Mouse (Mus musculus) heart, adult 2 months (tissue): ENCODE results near the gene Asic1.

Experiments
- CTCF ChIP-seq: fragments of 200-600 bp; IDR thresholded peaks from 2 replicates; pipeline ENCODE4 v1.8.1; 2022; ENCODE audit warnings: antibody characterized with exemption, mild to moderate bottlenecking, moderate library complexity
- EP300 ChIP-seq: fragments of 200-500 bp; IDR thresholded peaks from 2 replicates; pipeline ENCODE4 v1.6.1; 2011; ENCODE audit warnings: low read depth, low read length, control low read depth; ENCODE audit not compliant: insufficient read depth

DNA sequence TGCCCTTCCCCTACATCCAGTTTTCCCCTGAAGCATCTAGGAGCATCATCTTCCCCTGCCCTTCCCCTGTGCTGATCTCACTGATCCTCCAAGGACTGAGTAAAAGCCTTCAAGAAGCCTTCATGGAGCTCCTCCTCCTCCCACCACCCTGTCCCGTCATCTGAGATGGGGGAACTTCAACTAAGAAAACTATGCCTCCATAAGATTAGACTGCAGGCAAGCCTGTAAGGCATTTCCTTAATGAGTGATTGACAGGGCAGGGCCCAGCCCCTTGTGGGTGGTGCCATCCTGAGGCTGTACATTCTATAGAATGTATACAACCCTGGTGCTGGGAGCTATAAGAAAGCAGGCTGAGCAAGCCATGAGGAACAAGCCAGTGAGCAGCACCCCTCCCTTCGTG, 11.7 kb upstream of the Asic1 start:
- TF ChIP-seq CTCF (no peak), EP300 (no peak)
